Mouse (Mus musculus) myocyte (in vitro differentiated cells): ENCODE data around the gene D130043K22Rik. TPM values are rescaled to one million over a fixed set of nuclear protein-coding genes. Genes with fewer than 3 reads are reported as not detected.

Source experiments
- H3K27me3 ChIP-seq: one replicate; pipeline ENCODE4 v1.6.1; 2011; ENCODE audit not compliant: control insufficient read depth, insufficient read depth, insufficient read length
- H3K36me3 ChIP-seq: one replicate; pipeline ENCODE4 v1.6.1; 2011; ENCODE audit not compliant: control insufficient read depth, insufficient read depth
- H3K4me2 ChIP-seq: one replicate; pipeline ENCODE4 v1.6.1; 2011; ENCODE audit warnings: low read depth, control low read depth
- H3K4me3 ChIP-seq: one replicate; pipeline ENCODE4 v1.5.1; 2011; ENCODE audit warnings: mild to moderate bottlenecking, control low read depth, moderate library complexity
- H3K79me2 ChIP-seq: one replicate; pipeline ENCODE4 v1.6.1; 2011; ENCODE audit not compliant: control insufficient read depth, insufficient read depth
- H3ac ChIP-seq: one replicate; pipeline ENCODE4 v1.6.1; 2011; ENCODE audit not compliant: control insufficient read depth, insufficient read length
- CEBPB ChIP-seq: IDR thresholded peaks from 2 replicates; pipeline ENCODE4 v1.6.1; 2011; ENCODE audit warnings: mild to moderate bottlenecking, moderate library complexity; ENCODE audit not compliant: poor library complexity, insufficient read depth, severe bottlenecking
- E2F4 ChIP-seq: IDR thresholded peaks from one replicate; pipeline ENCODE4 v1.6.1; 2011; ENCODE audit warnings: mild to moderate bottlenecking, control low read depth, moderate library complexity; ENCODE audit not compliant: insufficient read depth
- MAX ChIP-seq: IDR thresholded peaks from one replicate; pipeline ENCODE4 v1.6.1; 2011; ENCODE audit warnings: low read depth, mild to moderate bottlenecking, control low read depth
- MYOD1 ChIP-seq, 3 experiments: IDR thresholded peaks; one replicate each; pipeline ENCODE4 v1.6.1; 2011; ENCODE audit warnings: control low read depth in 2 of 3, low read depth in 2 of 3, mild to moderate bottlenecking in 2 of 3, moderate library complexity in 1 of 3; ENCODE audit not compliant: insufficient read length in 2 of 3, control insufficient read depth in 1 of 3
- MYOG ChIP-seq, 3 experiments: IDR thresholded peaks; one replicate each; pipeline ENCODE4 v1.6.1; 2011; ENCODE audit warnings: control low read depth in 2 of 3, low read depth in 2 of 3, mild to moderate bottlenecking in 2 of 3; ENCODE audit not compliant: insufficient read length in 2 of 3, control insufficient read depth in 1 of 3, insufficient read depth in 1 of 3
- POLR2A ChIP-seq: IDR thresholded peaks from one replicate; pipeline ENCODE4 v1.6.1; 2011; ENCODE audit warnings: low read depth, mild to moderate bottlenecking, control low read depth, moderate library complexity; ENCODE audit not compliant: insufficient read length
- POLR2AphosphoS2 ChIP-seq: IDR thresholded peaks from one replicate; pipeline ENCODE4 v1.6.1; 2011; ENCODE audit warnings: low read depth, control low read depth; ENCODE audit not compliant: insufficient read length
- REST ChIP-seq: IDR thresholded peaks from one replicate; pipeline ENCODE4 v1.6.1; 2011; ENCODE audit warnings: mild to moderate bottlenecking, control low read depth, moderate library complexity; ENCODE audit not compliant: insufficient read depth, insufficient read length
- SRF ChIP-seq: IDR thresholded peaks from one replicate; pipeline ENCODE4 v1.6.1; 2011; ENCODE audit warnings: low read depth; ENCODE audit not compliant: control insufficient read depth, insufficient read length
- TCF12 ChIP-seq: IDR thresholded peaks from one replicate; pipeline ENCODE4 v1.6.1; 2011; ENCODE audit warnings: mild to moderate bottlenecking, control low read depth; ENCODE audit not compliant: poor library complexity, insufficient read depth, severe bottlenecking
- TCF3 ChIP-seq: IDR thresholded peaks from one replicate; pipeline ENCODE4 v1.6.1; 2011; ENCODE audit warnings: low read depth, control low read depth; ENCODE audit not compliant: insufficient read length
- USF1 ChIP-seq: IDR thresholded peaks from one replicate; pipeline ENCODE4 v1.6.1; 2011; ENCODE audit warnings: low read depth, mild to moderate bottlenecking, control low read depth, moderate library complexity
- polyA plus RNA-seq: library from polyadenylated mRNA; unstranded; fragments of >200 nt; fragmentation: generic; extraction: Trizol; gene quantifications from one replicate; pipeline ENCODE4 v1.2.1, GENCODE M21; 2012; ENCODE audit warnings: missing spikeins

The D130043K22Rik gene
- polyA plus RNA-seq, 1 experiment = not detected

GRCm38 (mm10) chr13:24889554-24889953, 44.6 kb downstream of the D130043K22Rik start:
- Histone ChIP-seq H3K4me2 (no peak overlapping the region), H3K36me3 (no peaks in the 10 kb centered on the region), H3K79me2 (no peaks in the 10 kb centered on the region), H3K27me3 (no peaks in the 10 kb centered on the region), H3ac (no peak overlapping the region), H3K4me3 (no peak overlapping the region)
- TF ChIP-seq POLR2AphosphoS2 (no peak), TCF3 (no peak), POLR2A (no peak), TCF12 (no peak), MYOG (IDR thresholded peaks at IDR 0.05; ENCODE audit: control insufficient read depth in 1 of 3, insufficient read depth in 1 of 3, insufficient read length in 2 of 3, low read depth in 2 of 3) (no peak), USF1 (no peak), CEBPB (no peak), MYOD1 (IDR thresholded peaks at IDR 0.05; ENCODE audit: control insufficient read depth in 1 of 3, insufficient read length in 2 of 3, low read depth in 2 of 3) (no peak), MAX (no peak), SRF (no peak), REST (no peak), E2F4 (no peak)

- Histone ChIP-seq H3K4me2 (no peak overlapping the region), H3K36me3 (no peaks in the 10 kb centered on the region), H3K79me2 (no peaks in the 10 kb centered on the region), H3K27me3 (no peaks in the 10 kb centered on the region), H3K4me3 (no peak overlapping the region), H3ac (no peak overlapping the region)
- TF ChIP-seq REST = no peak
- TF ChIP-seq MAX = no peak
These were observed 47.6 kb downstream of the D130043K22Rik start for GRCm38 (mm10) chr13:24892516-24892915.

- Histone ChIP-seq H3ac (no peak overlapping the region), H3K4me3 (no peak overlapping the region), H3K79me2 (no peaks in the 10 kb centered on the region), H3K4me2 (no peak overlapping the region), H3K27me3 (no peaks in the 10 kb centered on the region), H3K36me3 (no peaks in the 10 kb centered on the region)
- no peak for TF ChIP-seq TCF12
- no peak for TF ChIP-seq MAX
- TF ChIP-seq REST = no peak
- TF ChIP-seq CEBPB = no peak
- no peak for TF ChIP-seq SRF
- no peak for TF ChIP-seq USF1
- no peak for TF ChIP-seq MYOD1 (IDR thresholded peaks at IDR 0.05; ENCODE audit: control insufficient read depth in 1 of 3, insufficient read length in 2 of 3, low read depth in 2 of 3)
- no peak for TF ChIP-seq E2F4
- no peak for TF ChIP-seq POLR2AphosphoS2
- TF ChIP-seq POLR2A = no peak
- no peak for TF ChIP-seq TCF3
- no peak for TF ChIP-seq MYOG (IDR thresholded peaks at IDR 0.05; ENCODE audit: control insufficient read depth in 1 of 3, insufficient read depth in 1 of 3, insufficient read length in 2 of 3, low read depth in 2 of 3)
These were observed 48.9 kb downstream of the D130043K22Rik start for GRCm38 (mm10) chr13:24893880-24894279.

GRCm38 (mm10) chr13:24901916-24902315, 57.0 kb downstream of the D130043K22Rik start:
- no peaks in the 10 kb centered on the region for H3K27me3 ChIP-seq
- TF ChIP-seq SRF = no peak
- TF ChIP-seq MYOG (IDR thresholded peaks at IDR 0.05; ENCODE audit: control insufficient read depth in 1 of 3, insufficient read depth in 1 of 3, insufficient read length in 2 of 3, low read depth in 2 of 3) = no peak
- TF ChIP-seq POLR2AphosphoS2 = no peak
- no peak for TF ChIP-seq E2F4
- no peak for TF ChIP-seq MAX
- TF ChIP-seq TCF3 = no peak
- no peak for TF ChIP-seq TCF12
- no peak for TF ChIP-seq CEBPB
- no peak for TF ChIP-seq POLR2A
- no peak for TF ChIP-seq MYOD1 (IDR thresholded peaks at IDR 0.05; ENCODE audit: control insufficient read depth in 1 of 3, insufficient read length in 2 of 3, low read depth in 2 of 3)
- H3K4me2 ChIP-seq = no peak overlapping the region
- no peak overlapping the region for H3K4me3 ChIP-seq
- H3ac ChIP-seq = no peak overlapping the region
- no peaks in the 10 kb centered on the region for H3K36me3 ChIP-seq
- H3K79me2 ChIP-seq = no peaks in the 10 kb centered on the region

GRCm38 (mm10) chr13:24903412-24903811, 58.5 kb downstream of the D130043K22Rik start:
- Histone ChIP-seq H3ac (no peak overlapping the region), H3K4me3 (no peak overlapping the region), H3K36me3 (no peaks in the 10 kb centered on the region), H3K79me2 (no peaks in the 10 kb centered on the region), H3K27me3 (no peaks in the 10 kb centered on the region), H3K4me2 (no peak overlapping the region)
- TF ChIP-seq POLR2AphosphoS2 (no peak), USF1 (no peak), CEBPB (no peak), E2F4 (no peak), MYOD1 (IDR thresholded peaks at IDR 0.05; ENCODE audit: control insufficient read depth in 1 of 3, insufficient read length in 2 of 3, low read depth in 2 of 3) (no peak), TCF12 (no peak), MYOG (IDR thresholded peaks at IDR 0.05; ENCODE audit: control insufficient read depth in 1 of 3, insufficient read depth in 1 of 3, insufficient read length in 2 of 3, low read depth in 2 of 3) (no peak), POLR2A (no peak)
